Mouse (Mus musculus) heart, adult 2 months (tissue): ENCODE data around the gene Mrpl41. TPM values are rescaled to one million over a fixed set of nuclear protein-coding genes. Genes with fewer than 3 reads are reported as not detected.

ENCODE experiments used
- DNase-seq, 2 experiments: peaks; one replicate each; pipeline ENCODE4 v3.0.0; 2021
- H3K27ac ChIP-seq: fragments of 200-600 bp; 2 replicates; pipeline ENCODE4 v1.8.1; 2022
- H3K27me3 ChIP-seq: fragments of 200-500 bp; 2 replicates; pipeline ENCODE4 v1.6.1; 2012; ENCODE audit warnings: mild to moderate bottlenecking, low read length, inconsistent platforms, mixed read lengths; ENCODE audit not compliant: control insufficient read depth, insufficient read depth
- H3K36me3 ChIP-seq: fragments of 200-500 bp; 2 replicates; pipeline ENCODE4 v1.6.1; 2012; ENCODE audit warnings: low read length, inconsistent platforms; ENCODE audit not compliant: control insufficient read depth, insufficient read depth
- H3K4me1 ChIP-seq: fragments of 200-500 bp; 2 replicates; pipeline ENCODE4 v1.6.1; 2011; ENCODE audit warnings: low read length; ENCODE audit not compliant: control insufficient read depth, insufficient read depth
- H3K4me3 ChIP-seq: fragments of 200-600 bp; 2 replicates; pipeline ENCODE4 v1.8.1; 2022
- H3K79me2 ChIP-seq: fragments of 200-500 bp; replicated peaks from 2 replicates; pipeline ENCODE4 v1.6.1; 2012; ENCODE audit warnings: mild to moderate bottlenecking, inconsistent platforms, low read length, moderate library complexity, mixed read lengths; ENCODE audit not compliant: control insufficient read depth, insufficient read depth
- H3K9ac ChIP-seq: fragments of 200-500 bp; 2 replicates; pipeline ENCODE4 v1.6.1; 2012; ENCODE audit warnings: low read depth, mild to moderate bottlenecking, control low read depth, inconsistent platforms, low read length, mixed read lengths
- CTCF ChIP-seq: fragments of 200-600 bp; IDR thresholded peaks from 2 replicates; pipeline ENCODE4 v1.8.1; 2022; ENCODE audit warnings: antibody characterized with exemption, mild to moderate bottlenecking, moderate library complexity
- EP300 ChIP-seq: fragments of 200-500 bp; IDR thresholded peaks from 2 replicates; pipeline ENCODE4 v1.6.1; 2011; ENCODE audit warnings: low read depth, low read length, control low read depth; ENCODE audit not compliant: insufficient read depth
- POLR2A ChIP-seq: fragments of 200-500 bp; IDR thresholded peaks from 2 replicates; pipeline ENCODE4 v1.6.1; 2011; ENCODE audit warnings: mild to moderate bottlenecking, low read depth, low read length, control low read depth; ENCODE audit not compliant: insufficient read depth
- WGBS: fragments of 180-500 bp; shearing (Covaris S2); methylation state at CpG from one replicate; pipeline ENCODE4 v1.1.7; 2018; 5-methylcytosine and 5-hydroxymethylcytosine counted together
- intact Hi-C: fragments of 180-260 bp; cut with DNase I; formaldehyde crosslinking; loops from one replicate; pipeline ENCODE4 v1.15.1; 2025
- polyA plus RNA-seq: library from polyadenylated mRNA; depleted of rRNA; stranded (reverse); fragments of >200 nt; gene quantifications from 2 replicates; pipeline ENCODE4 v1.2.3, GENCODE M21; 2012
- total RNA-seq, 2 experiments: library from RNA; stranded (reverse); gene quantifications; 2 replicates each; pipeline ENCODE4 v1.2.3; 2021

Gene Mrpl41
- total and polyA plus RNA-seq, 3 experiments, result 80.9 to 97.0 (median 82.0) TPM

- no peaks in the 10 kb centered on the region; the same call in 1 of the 2 replicates for H3K36me3 ChIP-seq
- TF ChIP-seq EP300, result no peak
- no peak for TF ChIP-seq POLR2A
- no peak for TF ChIP-seq CTCF
- H3K27ac ChIP-seq, result no peak overlapping the region
- H3K27me3 ChIP-seq, result no peaks in the 10 kb centered on the region
- no peak overlapping the region for H3K9ac ChIP-seq
- peaks cover 4% of the 10 kb centered on the region for H3K4me1 ChIP-seq
- intact Hi-C loops, result loop anchor here (5.0 kb wide), 1 partner anchor 33 kb away; the partner anchor contains the start of gene Arrdc1
- H3K4me3 ChIP-seq, result no peak overlapping the region
- no peak for DNase-seq
- no peaks in the 10 kb centered on the region for H3K79me2 ChIP-seq
- 87% methylated on average over 4 of the region's 4 CpGs for WGBS
These were observed 4.5 kb downstream of the Mrpl41 start for GRCm38 (mm10) chr2:24970386-24970785.

- under 1% methylated on average over 28 of the region's 28 CpGs for WGBS
- Histone ChIP-seq H3K4me1 (peaks cover 3% of the 10 kb centered on the region; the same call in 1 of the 2 replicates), H3K27ac (peak within 1 kb of the TSS; percentile 68), H3K79me2 (no peaks in the 10 kb centered on the region), H3K4me3 (peak within 1 kb of the TSS; percentile 85), H3K27me3 (no peaks in the 10 kb centered on the region), H3K36me3 (no peaks in the 10 kb centered on the region), H3K9ac (peak within 1 kb of the TSS; percentile 67)
- intact Hi-C loops, result no loop called here
- TF ChIP-seq POLR2A, result peak; percentile 86
- peak; percentile 81 for TF ChIP-seq EP300
- TF ChIP-seq CTCF, result peak; percentile 95
- peak; percentile 85 to 88 for DNase-seq
These were observed 12.4 kb downstream of the Mrpl41 start, which contains the start of gene Dph7 for GRCm38 (mm10) chr2:24962304-24963000. Gene Dph7, plus strand, starts transcription at chr2:24962400.

GRCm38 (mm10) chr2:24960910-24961309 is 14.0 kb downstream of the Mrpl41 start:
- WGBS, result 33% methylated on average over 3 of the region's 3 CpGs
- intact Hi-C loops, result no loop called here
- no peak overlapping the region for H3K27ac ChIP-seq
- H3K79me2 ChIP-seq, result no peaks in the 10 kb centered on the region
- no peak for DNase-seq
- H3K9ac ChIP-seq, result no peak overlapping the region
- H3K4me3 ChIP-seq, result no peak overlapping the region
- no peaks in the 10 kb centered on the region for H3K27me3 ChIP-seq
- peaks cover 3% of the 10 kb centered on the region; the same call in 1 of the 2 replicates for H3K4me1 ChIP-seq
- TF ChIP-seq POLR2A, result no peak
- no peak for TF ChIP-seq EP300
- peak; percentile 68 for TF ChIP-seq CTCF
- no peaks in the 10 kb centered on the region for H3K36me3 ChIP-seq

- Histone ChIP-seq H3K36me3 (no peaks in the 10 kb centered on the region), H3K27ac (no peak overlapping the region), H3K9ac (no peak overlapping the region), H3K4me3 (no peak overlapping the region), H3K4me1 (peaks cover 3% of the 10 kb centered on the region), H3K79me2 (no peaks in the 10 kb centered on the region), H3K27me3 (no peaks in the 10 kb centered on the region)
- no peak for TF ChIP-seq EP300
- no peak for TF ChIP-seq POLR2A
- no peak for TF ChIP-seq CTCF
- 76% methylated on average over 4 of the region's 4 CpGs for WGBS
- intact Hi-C loops, result no loop called here
- no peak for DNase-seq
These were observed 22.3 kb downstream of the Mrpl41 start for GRCm38 (mm10) chr2:24952537-24953055.

GRCm38 (mm10) chr2:24950189-24950535 is 24.7 kb downstream of the Mrpl41 start:
- WGBS, result 1% methylated on average over 31 of the region's 31 CpGs
- no peak for DNase-seq
- H3K36me3 ChIP-seq, result no peaks in the 10 kb centered on the region
- H3K9ac ChIP-seq, result peak overlapping the region; percentile 88
- TF ChIP-seq EP300, result no peak
- TF ChIP-seq POLR2A, result no peak
- no peak for TF ChIP-seq CTCF
- intact Hi-C loops, result no loop called here
- H3K4me1 ChIP-seq, result peaks cover 3% of the 10 kb centered on the region
- peak overlapping the region; percentile 90 for H3K4me3 ChIP-seq
- no peaks in the 10 kb centered on the region for H3K27me3 ChIP-seq
- no peaks in the 10 kb centered on the region for H3K79me2 ChIP-seq
- H3K27ac ChIP-seq, result peak overlapping the region; percentile 55; the same call in 1 of the 2 replicates

GRCm38 (mm10) chr2:24949421-24950188 is 25.3 kb downstream of the Mrpl41 start, which contains the start of gene Zmynd19:
Gene Zmynd19, plus strand, starts transcription at chr2:24949792.
- intact Hi-C loops, result no loop called here
- TF ChIP-seq POLR2A (peak; percentile 59; the same call in 1 of the 2 replicates), CTCF (no peak)
- peak within 1 kb of the TSS; percentile 88 for H3K9ac ChIP-seq
- no peaks in the 10 kb centered on the region for H3K27me3 ChIP-seq
- peaks cover 3% of the 10 kb centered on the region for H3K4me1 ChIP-seq
- no peaks in the 10 kb centered on the region for H3K36me3 ChIP-seq
- H3K79me2 ChIP-seq, result no peaks in the 10 kb centered on the region
- whole genome bisulfite sequencing, result under 1% methylated on average over 107 of the region's 108 CpGs
- peak within 1 kb of the TSS; percentile 55; the same call in 1 of the 2 replicates for H3K27ac ChIP-seq
- DNase-seq, result peak; percentile 98
- H3K4me3 ChIP-seq, result peak within 1 kb of the TSS; percentile 90
